Mouse (Mus musculus): Measurements from ENCODE around the gene Prm3.

The Prm3 gene

GRCm38 (mm10) chr16:10796034-10796433, 5.3 kb upstream of the Prm3 start, which contains the start of gene Prm2:
Gene Prm2, minus strand, starts transcription at chr16:10796134.
- no peak for DNase-seq (ENCODE audit: low spot score)

- no peak for DNase-seq (ENCODE audit: low spot score)
These were observed 1.8 kb downstream of the Prm3 start for GRCm38 (mm10) chr16:10788866-10789265.

- DNase-seq (ENCODE audit: low spot score) = no peak
These were observed 2.4 kb downstream of the Prm3 start, which contains the start of gene Tnp2 for GRCm38 (mm10) chr16:10788271-10788670. Gene Tnp2, minus strand, starts transcription at chr16:10788660.

- no peak for DNase-seq (ENCODE audit: low spot score)
These were observed 3.1 kb downstream of the Prm3 start for GRCm38 (mm10) chr16:10787548-10788058.

GRCm38 (mm10) chr16:10786782-10787547, 3.7 kb downstream of the Prm3 start:
- DNase-seq (ENCODE audit: low spot score) = no peak

GRCm38 (mm10) chr16:10786288-10786687, 4.4 kb downstream of the Prm3 start:
- DNase-seq (ENCODE audit: low spot score) = peak; percentile 83

GRCm38 (mm10) chr16:10785371-10786231, 5.1 kb downstream of the Prm3 start, which contains the start of gene Socs1:
Gene Socs1, minus strand, starts transcription at chr16:10785536.
- DNase-seq (ENCODE audit: low spot score) = peak; percentile 74

GRCm38 (mm10) chr16:10784793-10785370, 5.8 kb downstream of the Prm3 start:
- peak; percentile 58 for DNase-seq (ENCODE audit: low spot score)

- no peak for DNase-seq (ENCODE audit: low spot score)
These were observed 6.6 kb downstream of the Prm3 start for GRCm38 (mm10) chr16:10783883-10784792.

- no peak for DNase-seq (ENCODE audit: low spot score)
These were observed 7.3 kb downstream of the Prm3 start for GRCm38 (mm10) chr16:10783451-10783850.

GRCm38 (mm10) chr16:10783152-10783434, 7.6 kb downstream of the Prm3 start:
- DNase-seq (ENCODE audit: low spot score) = no peak

GRCm38 (mm10) chr16:10782377-10783151, 8.2 kb downstream of the Prm3 start:
- no peak for DNase-seq (ENCODE audit: low spot score)

GRCm38 (mm10) chr16:10781862-10782371, 8.8 kb downstream of the Prm3 start:
- no peak for DNase-seq (ENCODE audit: low spot score)

GRCm38 (mm10) chr16:10780631-10781120, 10.0 kb downstream of the Prm3 start:
- no peak for DNase-seq (ENCODE audit: low spot score)

- DNase-seq (ENCODE audit: low spot score) = no peak
These were observed 13.0 kb downstream of the Prm3 start for GRCm38 (mm10) chr16:10777579-10778160.

- no peak for DNase-seq (ENCODE audit: low spot score)
These were observed 14.4 kb downstream of the Prm3 start for GRCm38 (mm10) chr16:10776322-10776721.

- no peak for DNase-seq (ENCODE audit: low spot score)
These were observed 16.0 kb downstream of the Prm3 start for GRCm38 (mm10) chr16:10774726-10775125.

GRCm38 (mm10) chr16:10773543-10773942, 17.2 kb downstream of the Prm3 start:
- no peak for DNase-seq (ENCODE audit: low spot score)

GRCm38 (mm10) chr16:10771769-10772510, 18.8 kb downstream of the Prm3 start:
- DNase-seq (ENCODE audit: low spot score) = peak; percentile 45
